Mouse (Mus musculus): ENCODE results near the gene Cilp2. TPM values are rescaled to one million over a fixed set of nuclear protein-coding genes. Genes with fewer than 3 reads are reported as not detected.

Gene Cilp2
- total RNA-seq, 1 experiment: 7.3 TPM

GRCm38 (mm10) chr8:69914526-69914925 lies 27.0 kb upstream of the Cilp2 start:
- TF ChIP-seq ZC3H11A (IDR thresholded peaks at IDR 0.05; ENCODE audit: borderline replicate concordance, low read depth, low read length): no peak
- no peak for TF ChIP-seq ZNF384 (IDR thresholded peaks at IDR 0.05; ENCODE audit: low read depth, low read length)
- TF ChIP-seq MAFK (IDR thresholded peaks at IDR 0.05; ENCODE audit: insufficient read depth, low read depth, low read length): no peak
- Histone ChIP-seq H3K4me1 (ENCODE audit: control insufficient read depth in 2 of 2, insufficient read depth in 2 of 2, low read length in 2 of 2, poor library complexity in 1 of 2) (no peaks in the 10 kb centered on the region), H3K9me3 (ENCODE audit: control insufficient read depth, insufficient read depth, low read depth, low read length) (no peaks in the 10 kb centered on the region), H3K4me3 (ENCODE audit: insufficient read depth in 1 of 2, low read depth in 1 of 2, low read length in 2 of 2, poor library complexity in 1 of 2, severe bottlenecking in 1 of 2) (no peak overlapping the region), H3K9ac (ENCODE audit: insufficient read depth, low read depth, low read length, poor library complexity, severe bottlenecking) (no peak overlapping the region), H3K27ac (ENCODE audit: insufficient read depth, low read depth, low read length, poor library complexity, severe bottlenecking) (no peak overlapping the region), H3K36me3 (ENCODE audit: control insufficient read depth, insufficient read depth, low read length, poor library complexity, severe bottlenecking) (peaks cover 85% of the 10 kb centered on the region)
- no peak for DNase-seq (ENCODE audit: low read depth, low spot score)
- in situ Hi-C loops (cut with MboI; ENCODE audit: low sequenced_read_pairs in 2 of 2, unreplicated experiment in 2 of 2): no loop called here

GRCm38 (mm10) chr8:69912478-69913074 lies 25.1 kb upstream of the Cilp2 start:
- no peak for DNase-seq (ENCODE audit: low read depth, low spot score)
- Histone ChIP-seq H3K4me1 (ENCODE audit: control insufficient read depth in 2 of 2, insufficient read depth in 2 of 2, low read length in 2 of 2, poor library complexity in 1 of 2) (peaks cover 0 to 3% of the 10 kb centered on the region in 2 experiments; a peak in 1 of 4 replicates), H3K4me3 (ENCODE audit: insufficient read depth in 1 of 2, low read depth in 1 of 2, low read length in 2 of 2, poor library complexity in 1 of 2, severe bottlenecking in 1 of 2) (no peak overlapping the region), H3K27ac (ENCODE audit: insufficient read depth, low read depth, low read length, poor library complexity, severe bottlenecking) (no peak overlapping the region), H3K36me3 (ENCODE audit: control insufficient read depth, insufficient read depth, low read length, poor library complexity, severe bottlenecking) (peaks cover 90% of the 10 kb centered on the region), H3K9me3 (ENCODE audit: control insufficient read depth, insufficient read depth, low read depth, low read length) (no peaks in the 10 kb centered on the region), H3K9ac (ENCODE audit: insufficient read depth, low read depth, low read length, poor library complexity, severe bottlenecking) (no peak overlapping the region)
- TF ChIP-seq MAFK (IDR thresholded peaks at IDR 0.05; ENCODE audit: insufficient read depth, low read depth, low read length) (no peak), ZC3H11A (IDR thresholded peaks at IDR 0.05; ENCODE audit: borderline replicate concordance, low read depth, low read length) (no peak), CHD2 (IDR thresholded peaks at IDR 0.05; ENCODE audit: low read depth, low read length) (no peak)
- in situ Hi-C loops (cut with MboI; ENCODE audit: low sequenced_read_pairs in 2 of 2, unreplicated experiment in 2 of 2): no loop called here

GRCm38 (mm10) chr8:69911917-69912316 lies 24.4 kb upstream of the Cilp2 start:
- in situ Hi-C loops (cut with MboI; ENCODE audit: low sequenced_read_pairs in 2 of 2, unreplicated experiment in 2 of 2): no loop called here
- TF ChIP-seq ZC3H11A (IDR thresholded peaks at IDR 0.05; ENCODE audit: borderline replicate concordance, low read depth, low read length): no peak
- no peak for TF ChIP-seq CHD2 (IDR thresholded peaks at IDR 0.05; ENCODE audit: low read depth, low read length)
- TF ChIP-seq ZNF384 (IDR thresholded peaks at IDR 0.05; ENCODE audit: low read depth, low read length): no peak
- no peak for TF ChIP-seq HCFC1 (IDR thresholded peaks at IDR 0.05; ENCODE audit: borderline replicate concordance, insufficient read depth, low read length)
- TF ChIP-seq MAFK (IDR thresholded peaks at IDR 0.05; ENCODE audit: insufficient read depth, low read depth, low read length): no peak
- Histone ChIP-seq H3K4me1 (ENCODE audit: control insufficient read depth in 2 of 2, insufficient read depth in 2 of 2, low read length in 2 of 2, poor library complexity in 1 of 2) (peaks cover 0 to 3% of the 10 kb centered on the region in 2 experiments; a peak in 1 of 4 replicates), H3K9ac (ENCODE audit: insufficient read depth, low read depth, low read length, poor library complexity, severe bottlenecking) (no peak overlapping the region), H3K9me3 (ENCODE audit: control insufficient read depth, insufficient read depth, low read depth, low read length) (no peaks in the 10 kb centered on the region), H3K4me3 (ENCODE audit: insufficient read depth in 1 of 2, low read depth in 1 of 2, low read length in 2 of 2, poor library complexity in 1 of 2, severe bottlenecking in 1 of 2) (no peak overlapping the region), H3K27ac (ENCODE audit: insufficient read depth, low read depth, low read length, poor library complexity, severe bottlenecking) (no peak overlapping the region), H3K36me3 (ENCODE audit: control insufficient read depth, insufficient read depth, low read length, poor library complexity, severe bottlenecking) (peaks cover 83% of the 10 kb centered on the region)
- no peak for DNase-seq (ENCODE audit: low read depth, low spot score)

GRCm38 (mm10) chr8:69907106-69907505 lies 19.6 kb upstream of the Cilp2 start:
- Histone ChIP-seq H3K4me3 (ENCODE audit: insufficient read depth in 1 of 2, low read depth in 1 of 2, low read length in 2 of 2, poor library complexity in 1 of 2, severe bottlenecking in 1 of 2) (no peak overlapping the region), H3K9me3 (ENCODE audit: control insufficient read depth, insufficient read depth, low read depth, low read length) (no peaks in the 10 kb centered on the region), H3K4me1 (ENCODE audit: control insufficient read depth in 2 of 2, insufficient read depth in 2 of 2, low read length in 2 of 2, poor library complexity in 1 of 2) (peaks cover 0 to 14% of the 10 kb centered on the region in 2 experiments; a peak in 2 of 4 replicates), H3K27ac (ENCODE audit: insufficient read depth, low read depth, low read length, poor library complexity, severe bottlenecking) (no peak overlapping the region), H3K36me3 (ENCODE audit: control insufficient read depth, insufficient read depth, low read length, poor library complexity, severe bottlenecking) (peaks cover 40% of the 10 kb centered on the region), H3K9ac (ENCODE audit: insufficient read depth, low read depth, low read length, poor library complexity, severe bottlenecking) (no peak overlapping the region)
- no peak for DNase-seq (ENCODE audit: low read depth, low spot score)
- no peak for TF ChIP-seq MAFK (IDR thresholded peaks at IDR 0.05; ENCODE audit: insufficient read depth, low read depth, low read length)
- no peak for TF ChIP-seq HCFC1 (IDR thresholded peaks at IDR 0.05; ENCODE audit: borderline replicate concordance, insufficient read depth, low read length)
- no peak for TF ChIP-seq ZC3H11A (IDR thresholded peaks at IDR 0.05; ENCODE audit: borderline replicate concordance, low read depth, low read length)
- TF ChIP-seq CHD2 (IDR thresholded peaks at IDR 0.05; ENCODE audit: low read depth, low read length): no peak
- no peak for TF ChIP-seq ZNF384 (IDR thresholded peaks at IDR 0.05; ENCODE audit: low read depth, low read length)
- in situ Hi-C loops (cut with MboI; ENCODE audit: low sequenced_read_pairs in 2 of 2, unreplicated experiment in 2 of 2): no loop called here

GRCm38 (mm10) chr8:69906260-69906659 lies 18.8 kb upstream of the Cilp2 start:
- in situ Hi-C loops (cut with MboI; ENCODE audit: low sequenced_read_pairs in 2 of 2, unreplicated experiment in 2 of 2): no loop called here
- Histone ChIP-seq H3K9ac (ENCODE audit: insufficient read depth, low read depth, low read length, poor library complexity, severe bottlenecking) (no peak overlapping the region), H3K4me1 (ENCODE audit: control insufficient read depth in 2 of 2, insufficient read depth in 2 of 2, low read length in 2 of 2, poor library complexity in 1 of 2) (peaks cover 0 to 14% of the 10 kb centered on the region in 2 experiments; a peak in 2 of 4 replicates), H3K9me3 (ENCODE audit: control insufficient read depth, insufficient read depth, low read depth, low read length) (no peaks in the 10 kb centered on the region), H3K36me3 (ENCODE audit: control insufficient read depth, insufficient read depth, low read length, poor library complexity, severe bottlenecking) (peaks cover 32% of the 10 kb centered on the region), H3K4me3 (ENCODE audit: insufficient read depth in 1 of 2, low read depth in 1 of 2, low read length in 2 of 2, poor library complexity in 1 of 2, severe bottlenecking in 1 of 2) (no peak overlapping the region), H3K27ac (ENCODE audit: insufficient read depth, low read depth, low read length, poor library complexity, severe bottlenecking) (no peak overlapping the region)
- no peak for TF ChIP-seq MAFK (IDR thresholded peaks at IDR 0.05; ENCODE audit: insufficient read depth, low read depth, low read length)
- TF ChIP-seq ZC3H11A (IDR thresholded peaks at IDR 0.05; ENCODE audit: borderline replicate concordance, low read depth, low read length): no peak
- no peak for TF ChIP-seq HCFC1 (IDR thresholded peaks at IDR 0.05; ENCODE audit: borderline replicate concordance, insufficient read depth, low read length)
- TF ChIP-seq ZNF384 (IDR thresholded peaks at IDR 0.05; ENCODE audit: low read depth, low read length): no peak
- no peak for TF ChIP-seq CHD2 (IDR thresholded peaks at IDR 0.05; ENCODE audit: low read depth, low read length)
- no peak for DNase-seq (ENCODE audit: low read depth, low spot score)
